Mouse (Mus musculus) hindbrain, postnatal 0 days (tissue): ENCODE measurements at regions not wholly inside any gene's neighbourhood (a gene's known extent, or its start where the extent isn't known, plus 50 kb on each side); places are given as distances from the start of the nearest gene placed in this dataset.

ENCODE experiments used
- ATAC-seq: fragments of 200-750 bp; cut with Nextera tagmentation; 2 replicates; pipeline ENCODE4 v1.8.0; 2017; ENCODE audit warnings: mild to moderate bottlenecking, moderate TSS enrichment, moderate library complexity
- DNase-seq: peaks from one replicate; pipeline ENCODE4 v3.0.0-alpha.2; 2015; ENCODE audit warnings: low spot score
- H3K27ac ChIP-seq: fragments of 300-500 bp; sonication (generic); 2 replicates; pipeline ENCODE4 v1.5.1; 2014; ENCODE audit warnings: mild to moderate bottlenecking
- H3K27me3 ChIP-seq: fragments of 300-500 bp; sonication (generic); 2 replicates; pipeline ENCODE4 v1.6.1; 2014; ENCODE audit warnings: low read length, mixed read lengths; ENCODE audit not compliant: insufficient read depth
- H3K36me3 ChIP-seq: fragments of 300-500 bp; sonication (generic); 2 replicates; pipeline ENCODE4 v1.6.1; 2014; ENCODE audit warnings: low read length, mixed read lengths; ENCODE audit not compliant: insufficient read depth
- H3K4me1 ChIP-seq: fragments of 300-500 bp; sonication (generic); 2 replicates; pipeline ENCODE4 v1.6.1; 2014; ENCODE audit warnings: antibody characterized with exemption, low read length, mixed read lengths; ENCODE audit not compliant: insufficient read depth
- H3K4me2 ChIP-seq: fragments of 300-500 bp; sonication (generic); 2 replicates; pipeline ENCODE4 v1.6.1; 2014; ENCODE audit warnings: low read depth, mild to moderate bottlenecking, low read length, moderate library complexity, mixed read lengths
- H3K4me3 ChIP-seq: fragments of 300-500 bp; sonication (generic); 2 replicates; pipeline ENCODE4 v1.5.1; 2014; ENCODE audit warnings: low read length
- H3K9ac ChIP-seq: fragments of 300-500 bp; sonication (generic); replicated peaks from 2 replicates; pipeline ENCODE4 v1.6.1; 2014; ENCODE audit warnings: mild to moderate bottlenecking, low read length, moderate library complexity, mixed read lengths
- H3K9me3 ChIP-seq: fragments of 300-500 bp; sonication (generic); 2 replicates; pipeline ENCODE4 v1.6.1; 2016; ENCODE audit warnings: low read length, mixed read lengths
- CTCF ChIP-seq: IDR thresholded peaks from 2 replicates; pipeline ENCODE4 v1.5.1; 2016; ENCODE audit warnings: antibody characterized with exemption, control low read depth, low read depth
- WGBS: fragments of 180-500 bp; shearing (Covaris S2); extraction: QIAGEN DNeasy Blood & Tissue Kit; methylation state at CpG from one replicate; pipeline ENCODE4 v1.1.7; 2014; 5-methylcytosine and 5-hydroxymethylcytosine counted together

DNA sequence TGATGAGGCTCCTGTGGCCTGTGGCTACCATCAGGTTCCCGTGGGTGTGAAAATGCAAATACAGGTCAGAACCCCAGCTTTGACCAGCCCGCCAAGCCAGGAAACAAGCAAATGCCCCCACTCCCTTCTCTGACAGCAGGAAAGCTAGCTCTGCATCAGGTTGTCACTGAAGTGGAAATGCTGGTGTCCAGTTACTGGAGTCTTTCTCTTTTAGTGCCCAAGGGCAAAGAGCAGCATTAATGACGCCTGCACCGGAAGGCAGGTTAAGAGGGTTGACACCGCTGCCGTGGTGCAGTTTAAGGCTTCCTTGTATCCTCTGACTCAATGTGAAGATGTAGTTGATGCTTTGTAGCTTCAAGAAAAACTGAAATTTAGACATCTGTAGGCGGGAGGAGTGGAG is 368.1 kb upstream of the Sall1 start:
- ATAC-seq, result no peak
- no peak for TF ChIP-seq CTCF
- no peak for DNase-seq
- 40% methylated on average over 7 of the region's 7 CpGs for WGBS
- Histone ChIP-seq H3K27me3 (no peaks in the 10 kb centered on the region), H3K9me3 (no peaks in the 10 kb centered on the region), H3K4me3 (no peak overlapping the region), H3K4me2 (no peak overlapping the region), H3K4me1 (no peaks in the 10 kb centered on the region), H3K27ac (no peak overlapping the region), H3K9ac (no peak overlapping the region), H3K36me3 (no peaks in the 10 kb centered on the region)

DNA sequence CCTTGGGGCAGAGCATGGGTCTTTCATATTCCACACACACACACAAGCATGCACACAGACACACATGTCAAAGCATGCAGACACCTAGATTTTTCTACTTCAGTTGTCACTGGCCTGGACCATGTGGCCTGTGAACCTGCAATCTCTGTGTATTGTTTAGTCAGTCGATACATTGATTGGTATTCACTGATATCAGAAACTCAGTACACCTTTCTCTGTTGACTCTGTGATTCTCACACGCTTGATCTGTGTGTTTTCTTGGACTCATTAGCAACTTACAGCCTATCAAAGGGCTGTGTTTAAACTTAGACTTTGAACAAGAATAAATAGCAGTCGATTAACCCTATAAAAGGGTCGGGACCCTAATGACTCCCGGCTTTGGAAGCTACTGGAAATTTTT is 362.7 kb upstream of the Sall1 start:
- Histone ChIP-seq H3K4me2 (no peak overlapping the region), H3K36me3 (no peaks in the 10 kb centered on the region), H3K27ac (no peak overlapping the region), H3K9ac (no peak overlapping the region), H3K4me3 (no peak overlapping the region), H3K4me1 (no peaks in the 10 kb centered on the region), H3K9me3 (no peaks in the 10 kb centered on the region), H3K27me3 (no peaks in the 10 kb centered on the region)
- ATAC-seq (no peak), DNase-seq (no peak)
- TF ChIP-seq CTCF, result no peak
- WGBS, result 92% methylated on average over 5 of the region's 5 CpGs

DNA sequence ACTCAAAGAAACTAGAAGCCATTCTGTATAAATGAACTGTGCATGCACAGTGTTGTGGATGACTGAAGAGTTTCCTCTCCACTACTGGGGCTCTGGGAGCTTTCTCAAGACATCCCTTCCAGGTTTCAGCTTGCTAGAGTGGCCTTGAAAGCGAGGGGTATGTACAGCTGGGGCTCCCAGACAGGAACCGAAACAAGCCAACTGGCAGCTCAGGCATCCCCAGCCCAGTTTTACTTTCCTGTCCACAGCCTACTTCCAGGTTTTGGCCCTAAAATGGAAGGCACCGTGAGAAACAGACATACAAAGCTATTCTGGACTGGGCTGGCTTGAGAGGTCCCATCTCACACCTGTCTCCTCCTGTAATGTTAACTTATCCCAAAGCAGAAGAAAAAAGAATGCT is 360.3 kb upstream of the Sall1 start:
- ATAC-seq, result no peak
- no peak for DNase-seq
- WGBS, result 83% methylated on average over 3 of the region's 3 CpGs

DNA sequence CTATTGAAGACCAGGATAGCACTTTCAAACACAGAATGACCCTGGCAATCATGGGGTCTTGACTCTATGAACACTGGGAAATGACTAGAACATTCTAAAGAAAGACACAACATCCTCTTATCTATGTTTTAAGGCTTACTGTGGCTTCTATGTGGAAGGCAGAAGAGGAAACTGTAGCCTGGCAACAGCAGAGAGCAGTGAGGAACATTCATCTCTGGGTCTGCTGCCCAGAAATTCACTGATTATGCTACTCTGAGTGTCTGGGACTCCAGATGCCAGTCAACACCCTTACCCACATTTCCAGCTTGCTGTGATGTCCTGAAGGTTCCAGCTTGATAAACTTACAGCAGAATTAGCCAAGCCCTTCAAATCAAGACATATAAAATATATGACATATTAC is 352.7 kb upstream of the Sall1 start:
- TF ChIP-seq CTCF, result no peak
- H3K9ac ChIP-seq, result no peak overlapping the region
- no peaks in the 10 kb centered on the region for H3K4me1 ChIP-seq
- H3K4me2 ChIP-seq, result no peak overlapping the region
- no peaks in the 10 kb centered on the region for H3K27me3 ChIP-seq
- H3K4me3 ChIP-seq, result no peak overlapping the region
- H3K27ac ChIP-seq, result no peak overlapping the region
- no peak for DNase-seq
- ATAC-seq, result no peak
- H3K36me3 ChIP-seq, result no peaks in the 10 kb centered on the region
- H3K9me3 ChIP-seq, result no peaks in the 10 kb centered on the region

More for the DNA sequence above, 360.3 kb upstream of the Sall1 start:
- Histone ChIP-seq H3K9me3 (no peaks in the 10 kb centered on the region), H3K27me3 (no peaks in the 10 kb centered on the region), H3K4me2 (no peak overlapping the region), H3K4me1 (no peaks in the 10 kb centered on the region), H3K27ac (no peak overlapping the region), H3K36me3 (no peaks in the 10 kb centered on the region), H3K4me3 (no peak overlapping the region), H3K9ac (no peak overlapping the region)
- TF ChIP-seq CTCF, result no peak

DNA sequence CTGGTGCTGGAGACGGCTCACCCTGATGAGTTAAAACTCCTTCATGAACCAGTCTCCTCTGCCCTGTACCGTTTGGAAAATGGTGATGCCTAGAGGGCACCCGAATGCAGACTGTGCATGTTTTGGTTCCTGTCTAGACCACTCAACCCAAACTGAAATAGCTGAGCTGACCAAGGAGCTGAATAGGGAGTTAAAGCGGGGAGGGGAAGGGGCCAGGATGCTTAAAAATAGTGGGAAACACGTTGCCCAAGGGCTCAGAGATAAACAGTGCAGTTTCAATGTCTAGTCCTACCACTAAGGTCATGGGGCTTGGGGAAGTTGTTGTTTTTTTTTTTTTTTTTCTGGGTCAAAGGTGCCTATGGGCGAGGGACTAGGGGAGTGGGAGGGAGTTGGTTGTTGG is 348.8 kb upstream of the Sall1 start:
- Histone ChIP-seq H3K36me3 (no peaks in the 10 kb centered on the region), H3K4me2 (no peak overlapping the region), H3K9ac (no peak overlapping the region), H3K27ac (no peak overlapping the region), H3K4me1 (no peaks in the 10 kb centered on the region), H3K27me3 (no peaks in the 10 kb centered on the region), H3K4me3 (no peak overlapping the region), H3K9me3 (no peaks in the 10 kb centered on the region)
- WGBS, result 84% methylated on average over 6 of the region's 6 CpGs
- no peak for TF ChIP-seq CTCF
- DNase-seq (no peak), ATAC-seq (no peak)

DNA sequence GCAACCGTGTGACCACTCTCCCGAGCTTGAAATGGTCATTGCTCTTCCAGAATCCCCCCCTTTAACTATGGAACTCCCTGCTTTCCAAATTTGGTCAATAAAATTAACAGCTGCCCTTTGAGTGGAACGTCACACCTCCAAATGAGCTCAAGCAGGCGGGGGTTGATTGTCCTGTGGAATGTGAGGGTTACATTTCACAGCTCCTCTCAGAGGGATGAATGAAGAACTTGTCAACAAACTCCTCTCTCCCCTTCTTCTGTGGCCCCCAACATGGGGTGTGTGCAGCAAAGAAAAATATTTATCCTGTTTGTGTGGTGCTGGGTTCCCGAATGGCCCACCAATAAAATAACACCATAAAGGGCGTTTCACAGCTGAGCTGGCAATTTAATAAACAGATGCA is 344.8 kb upstream of the Sall1 start:
- 38% methylated on average over 6 of the region's 6 CpGs for WGBS
- no peaks in the 10 kb centered on the region for H3K4me1 ChIP-seq

DNA sequence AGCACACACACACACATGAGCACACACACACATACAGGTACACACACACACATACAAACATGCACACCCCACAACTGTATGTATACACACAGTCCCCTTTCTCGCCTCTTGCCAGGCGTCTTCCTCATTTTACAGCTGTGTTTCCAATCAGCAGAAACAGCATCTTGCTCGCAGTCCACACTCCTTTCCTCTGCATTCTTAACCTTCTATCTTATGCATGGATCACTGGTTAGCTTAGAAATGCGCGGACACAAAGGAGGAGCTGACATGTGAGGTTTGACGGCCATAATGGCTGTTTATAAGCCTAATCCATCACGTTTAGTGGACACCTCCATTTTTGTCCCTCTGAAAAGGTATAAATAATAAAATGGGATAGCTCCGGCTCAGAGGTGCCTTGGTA is 343.3 kb upstream of the Sall1 start:
- WGBS, result 27% methylated on average over 8 of the region's 8 CpGs
- H3K4me3 ChIP-seq, result no peak overlapping the region
- H3K9me3 ChIP-seq, result no peaks in the 10 kb centered on the region
- TF ChIP-seq CTCF, result no peak
- ATAC-seq (no peak), DNase-seq (no peak)
- H3K27me3 ChIP-seq, result no peaks in the 10 kb centered on the region
- no peak overlapping the region for H3K9ac ChIP-seq
- no peak overlapping the region for H3K4me2 ChIP-seq
- H3K27ac ChIP-seq, result no peak overlapping the region
- H3K36me3 ChIP-seq, result no peaks in the 10 kb centered on the region
- H3K4me1 ChIP-seq, result no peaks in the 10 kb centered on the region

More for the DNA sequence above, 344.8 kb upstream of the Sall1 start:
- DNase-seq, result no peak
- H3K4me2 ChIP-seq, result no peak overlapping the region
- TF ChIP-seq CTCF, result no peak
- H3K27ac ChIP-seq, result no peak overlapping the region
- H3K27me3 ChIP-seq, result no peaks in the 10 kb centered on the region
- H3K9me3 ChIP-seq, result no peaks in the 10 kb centered on the region
- H3K4me3 ChIP-seq, result no peak overlapping the region
- no peak overlapping the region for H3K9ac ChIP-seq
- H3K36me3 ChIP-seq, result no peaks in the 10 kb centered on the region
- ATAC-seq, result no peak

DNA sequence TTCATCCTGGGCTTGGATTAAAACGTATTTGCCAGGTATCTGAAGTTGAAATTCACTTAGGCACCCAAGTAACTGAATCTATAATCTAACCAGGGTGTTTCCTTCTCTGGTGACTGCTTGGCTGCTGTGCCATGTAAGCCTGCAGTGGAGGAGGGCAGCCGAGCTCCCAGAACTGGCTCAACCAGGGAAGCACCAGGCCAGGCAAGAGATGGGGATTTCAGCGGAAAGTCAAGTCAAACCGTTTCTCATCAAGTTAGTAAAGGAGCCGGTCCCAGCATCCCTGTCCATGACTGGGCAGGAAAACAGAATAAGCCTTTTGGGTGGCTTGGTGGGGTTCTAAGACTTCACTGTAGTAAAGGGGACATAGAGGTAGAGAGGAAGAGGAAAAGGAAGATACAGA is 341.1 kb upstream of the Sall1 start:
- no peaks in the 10 kb centered on the region for H3K4me1 ChIP-seq
- H3K9ac ChIP-seq, result no peak overlapping the region
- DNase-seq (no peak), ATAC-seq (no peak)
- no peaks in the 10 kb centered on the region for H3K36me3 ChIP-seq
- no peaks in the 10 kb centered on the region for H3K27me3 ChIP-seq
- WGBS, result 81% methylated on average over 5 of the region's 5 CpGs
- no peak overlapping the region for H3K4me3 ChIP-seq
- no peak for TF ChIP-seq CTCF
- no peaks in the 10 kb centered on the region for H3K9me3 ChIP-seq
- H3K4me2 ChIP-seq, result no peak overlapping the region
- H3K27ac ChIP-seq, result no peak overlapping the region
